Mouse (Mus musculus) C2C12 (cell line): ENCODE results near the gene Apba1.

Experiments used
- CTCF ChIP-seq: IDR thresholded peaks from one replicate; pipeline ENCODE4 v1.5.1; 2011; ENCODE audit not compliant: control insufficient read depth, insufficient read depth, insufficient read length
- MAX ChIP-seq: IDR thresholded peaks from one replicate; pipeline ENCODE4 v1.6.1; 2011; ENCODE audit warnings: mild to moderate bottlenecking, control low read depth
- MYOG ChIP-seq: IDR thresholded peaks from one replicate; pipeline ENCODE4 v1.6.1; 2011; ENCODE audit not compliant: control insufficient read depth, insufficient read length; ENCODE audit errors: extremely low read depth
- USF1 ChIP-seq: IDR thresholded peaks from one replicate; pipeline ENCODE4 v1.6.1; 2011; ENCODE audit warnings: low read depth, mild to moderate bottlenecking, control low read depth, moderate library complexity

DNA sequence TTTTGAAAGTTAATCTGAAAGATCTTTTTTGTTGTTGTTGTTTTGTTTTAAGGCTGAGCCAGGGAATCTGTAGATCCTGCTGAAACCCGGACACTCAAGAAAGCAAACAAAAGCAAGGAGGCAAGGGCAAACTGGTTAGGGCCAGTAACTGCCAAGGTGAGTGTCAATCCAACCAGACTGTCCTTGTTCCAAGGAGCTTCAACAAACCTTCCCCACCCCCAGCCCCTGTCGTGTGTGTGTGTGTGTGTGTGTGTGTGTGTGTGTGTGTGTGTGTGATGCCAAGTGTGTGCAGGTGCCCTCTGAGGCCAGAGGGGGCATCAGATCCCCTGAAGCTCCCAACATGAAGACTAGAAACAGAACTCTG lies 210.2 kb downstream of the Apba1 start:
- TF ChIP-seq USF1 (no peak), CTCF (no peak), MYOG (no peak), MAX (no peak)
